13 mouse cellular contexts compared by ENCODE assay signal in the genomic region with DNA sequence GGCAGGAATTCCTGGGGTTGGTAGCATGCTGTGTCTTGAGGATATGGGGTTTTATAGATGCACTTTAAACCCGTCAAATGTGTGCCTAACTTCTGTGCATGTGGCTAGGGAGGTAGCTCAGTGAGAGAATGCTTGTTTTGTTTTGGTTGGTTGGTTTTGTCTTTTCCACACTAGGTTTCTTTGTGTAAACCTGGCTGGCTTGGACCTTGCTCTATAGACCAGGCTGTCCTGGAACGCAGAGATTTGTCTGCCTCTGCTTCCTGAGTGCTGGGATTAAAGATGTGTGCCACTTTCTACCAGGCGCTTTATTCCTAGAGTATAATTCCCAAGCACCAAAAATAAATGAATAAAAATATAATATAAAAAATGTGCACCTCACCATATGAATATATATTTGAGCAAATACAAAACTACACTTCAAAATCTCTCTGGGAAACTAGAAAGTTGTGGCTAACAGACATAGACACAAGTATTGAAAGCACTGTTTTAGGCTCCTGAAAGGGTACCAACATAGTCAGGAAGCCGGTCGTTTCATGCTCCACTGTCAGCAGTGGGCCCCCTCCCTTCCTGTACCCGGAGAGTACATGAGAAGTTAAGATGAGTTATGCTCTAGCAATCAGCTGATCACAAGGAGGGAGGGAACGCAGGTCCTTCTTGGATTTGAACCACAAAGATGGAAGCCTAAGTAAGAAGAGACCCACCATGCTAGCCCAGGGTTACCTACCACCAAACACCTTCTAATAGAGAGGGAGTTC. TPM values are rescaled to one million over a fixed set of nuclear protein-coding genes. Genes with fewer than 3 reads are reported as not detected.
"Had no signal": no experiment of that assay in that cellular context is flagged by ENCODE, and none has a peak within 500 bp of the region (broad histone marks: within the 10 kb centered on the region; RNA-seq: fewer than 3 reads in every experiment).

No protein-coding gene starts in this region.

- ATAC-seq: intestine, embryonic 15.5 days; liver, postnatal 0 days had no signal

- H3K4me3 ChIP-seq: intestine, embryonic 15.5 days; left cerebral cortex, adult 2 months; limb, embryonic 10.5 days; liver, embryonic 13.5 days; lung, embryonic 15.5 days had no signal

- DNase-seq: kidney, adult 18-20 months; kidney, postnatal 10 days; liver, embryonic 13.5 days; liver, postnatal 0 days; midbrain, embryonic 14.5 days; right cerebral cortex, adult 18-20 months; right cerebral cortex, postnatal 25 days; thymus, postnatal 36 days had no signal

- H3K9ac ChIP-seq: intestine, embryonic 15.5 days; liver, embryonic 13.5 days; liver, postnatal 0 days; lung, embryonic 15.5 days had no signal

- H3K27me3 ChIP-seq: intestine, embryonic 15.5 days had no signal

- H3K4me2 ChIP-seq: intestine, embryonic 15.5 days; liver, embryonic 13.5 days; lung, embryonic 15.5 days had no signal

- H3K9me3 ChIP-seq: intestine, embryonic 15.5 days; limb, embryonic 10.5 days; liver, embryonic 13.5 days; lung, embryonic 15.5 days had no signal

- H3K36me3 ChIP-seq: intestine, embryonic 15.5 days; liver, embryonic 13.5 days had no signal

- H3K27ac ChIP-seq: intestine, embryonic 15.5 days; left cerebral cortex, adult 2 months; limb, embryonic 10.5 days; liver, embryonic 13.5 days; lung, embryonic 15.5 days had no signal

RNA-seq across cellular contexts. Expression of a gene that starts 22.0 kb away (rescaled TPM):
- total RNA-seq: megakaryocyte progenitor cell, adult 5-6 weeks had no signal
- polyA plus RNA-seq: liver, embryonic 13.5 days; liver, postnatal 0 days had no signal

RNA-seq across cellular contexts. Expression of a gene that starts 48.0 kb away (rescaled TPM):
- polyA plus RNA-seq: intestine, embryonic 15.5 days; liver, embryonic 13.5 days; midbrain, embryonic 14.5 days had no signal
